Mouse (Mus musculus) spleen, embryonic (tissue): ENCODE data around the gene Gins2.

Source experiments
- CTCF ChIA-PET: fragments of 350-600 bp; sonication (Branson Sonifier 250); formaldehyde crosslinking; loops from one replicate; lab custom pipeline; 2022; lab: Charles Lee

Gins2 gene

GRCm38 (mm10) chr8:120588908-120589771 is at the start of gene Gins2:
Gins2 (minus strand) TSS chr8:120589304.
- CTCF ChIA-PET = no interaction called here

GRCm38 (mm10) chr8:120634329-120634839 is 45.3 kb upstream of the Gins2 start:
- CTCF ChIA-PET = no interaction called here

- CTCF ChIA-PET = no interaction called here
Observed at GRCm38 (mm10) chr8:120633665-120634271, 44.7 kb upstream of the Gins2 start.

- CTCF ChIA-PET = no interaction called here
Observed at GRCm38 (mm10) chr8:120632969-120633664, 44.0 kb upstream of the Gins2 start.

GRCm38 (mm10) chr8:120631441-120632375 is 42.6 kb upstream of the Gins2 start:
- CTCF ChIA-PET = no interaction called here

GRCm38 (mm10) chr8:120630848-120631247 is 41.7 kb upstream of the Gins2 start:
- CTCF ChIA-PET = no interaction called here

- CTCF ChIA-PET = no interaction called here
Observed at GRCm38 (mm10) chr8:120630031-120630430, 40.9 kb upstream of the Gins2 start.

- CTCF ChIA-PET = no interaction called here
Observed at GRCm38 (mm10) chr8:120627298-120627697, 38.2 kb upstream of the Gins2 start.

- CTCF ChIA-PET = no interaction called here
Observed at GRCm38 (mm10) chr8:120626461-120626860, 37.4 kb upstream of the Gins2 start.

- CTCF ChIA-PET = interaction anchor here (1.1 kb wide), 1 partner anchor 219 kb away, joined by 7 read pairs; no protein-coding TSS in a partner anchor
Observed at GRCm38 (mm10) chr8:120623608-120624007, 34.5 kb upstream of the Gins2 start.

- CTCF ChIA-PET = interaction anchor here (0.7 kb wide), 1 partner anchor 655 kb away, joined by 4 read pairs; no protein-coding TSS in a partner anchor
Observed at GRCm38 (mm10) chr8:120622161-120622560, 33.1 kb upstream of the Gins2 start.

- CTCF ChIA-PET = no interaction called here
Observed at GRCm38 (mm10) chr8:120620441-120620840, 31.3 kb upstream of the Gins2 start.

- CTCF ChIA-PET = interaction anchor here (0.5 to 0.7 kb wide), 2 partner anchors 78 to 342 kb away, joined by 4 read pairs; no protein-coding TSS in a partner anchor
Observed at GRCm38 (mm10) chr8:120619235-120620180, 30.4 kb upstream of the Gins2 start.

- CTCF ChIA-PET = interaction anchor here (0.6 to 1.5 kb wide), 3 partner anchors 17 to 537 kb away, joined by 3 to 5 read pairs (median 4); no protein-coding TSS in a partner anchor
Observed at GRCm38 (mm10) chr8:120618110-120618509, 29.0 kb upstream of the Gins2 start.

GRCm38 (mm10) chr8:120616663-120617626 is 27.8 kb upstream of the Gins2 start:
- CTCF ChIA-PET = interaction anchor here (0.5 to 1.5 kb wide), 3 partner anchors 47 to 1689 kb away, joined by 3 to 8 read pairs (median 4); no protein-coding TSS in a partner anchor

- CTCF ChIA-PET = interaction anchor here (0.6 kb wide), 1 partner anchor 213 kb away, joined by 3 read pairs; no protein-coding TSS in a partner anchor
Observed at GRCm38 (mm10) chr8:120614491-120614890, 25.4 kb upstream of the Gins2 start.

- CTCF ChIA-PET = no interaction called here
Observed at GRCm38 (mm10) chr8:120610824-120611223, 21.7 kb upstream of the Gins2 start.

GRCm38 (mm10) chr8:120607885-120608284 is 18.8 kb upstream of the Gins2 start:
- CTCF ChIA-PET = no interaction called here
